Mouse (Mus musculus): Measurements from ENCODE around the gene Ap1s3. TPM values are rescaled to one million over a fixed set of nuclear protein-coding genes. Genes with fewer than 3 reads are reported as not detected.
A peak's percentile ranks its signal among the peaks of the same experiment; 100 is the strongest.

The Ap1s3 gene
- polyA plus RNA-seq, 1 experiment: 26.4 TPM

DNA sequence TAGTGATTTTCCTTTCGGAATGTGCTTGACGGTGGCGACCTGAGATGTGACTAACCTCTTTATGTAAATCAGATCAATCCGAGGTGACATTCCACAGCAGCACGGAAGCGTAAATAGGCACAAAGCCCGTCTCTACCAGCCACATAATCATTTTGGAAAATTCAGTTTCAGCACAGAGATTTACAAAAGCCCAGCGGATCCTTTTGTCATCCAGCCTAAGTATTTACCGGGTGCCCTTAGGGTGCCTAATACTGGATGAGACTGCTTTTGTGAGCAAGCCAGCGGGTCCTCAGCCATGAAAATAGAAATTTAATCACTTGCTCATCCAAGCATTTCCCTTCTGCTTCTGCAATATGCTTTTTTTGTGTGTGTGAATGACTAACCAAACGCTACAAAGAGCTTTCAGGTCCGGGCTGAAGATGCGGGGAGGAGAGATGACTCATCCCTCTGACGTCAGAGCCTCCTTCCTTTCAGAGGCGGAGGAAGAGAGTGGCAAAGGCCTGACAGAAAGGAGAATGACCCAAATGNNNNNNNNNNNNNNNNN, 90.6 kb downstream of the Ap1s3 start:
- peaks cover 5% of the 10 kb centered on the region; the same call in 1 of the 2 replicates for H3K4me1 ChIP-seq (ENCODE audit: control insufficient read depth, insufficient read depth, insufficient read length, low read length)
- 7% methylated on average over 15 of the region's 15 CpGs for whole genome bisulfite sequencing
- no peaks in the 10 kb centered on the region for H3K27me3 ChIP-seq (ENCODE audit: control insufficient read depth, insufficient read depth, low read length)
- H3K36me3 ChIP-seq (ENCODE audit: control insufficient read depth, insufficient read depth, low read length): no peaks in the 10 kb centered on the region
- H3K4me3 ChIP-seq (ENCODE audit: low read depth, low read length): peak overlapping the region; percentile 1; the same call in 1 of the 2 replicates
- no peak overlapping the region for H3K27ac ChIP-seq (ENCODE audit: insufficient read depth, low read depth, low read length)
- TF ChIP-seq CTCF (IDR thresholded peaks at IDR 0.05; ENCODE audit: extremely low read depth, insufficient read length, insufficient replicate concordance, low read depth, low read length): no peak
- TF ChIP-seq POLR2A (IDR thresholded peaks at IDR 0.05; ENCODE audit: low read depth, low read length): no peak

- 81% methylated on average over 3 of the region's 3 CpGs for WGBS
- no peak for TF ChIP-seq CTCF (IDR thresholded peaks at IDR 0.05; ENCODE audit: extremely low read depth, insufficient read length, insufficient replicate concordance, low read depth, low read length)
- TF ChIP-seq POLR2A (IDR thresholded peaks at IDR 0.05; ENCODE audit: low read depth, low read length): no peak
- Histone ChIP-seq H3K27ac (ENCODE audit: insufficient read depth, low read depth, low read length) (no peak overlapping the region), H3K4me1 (ENCODE audit: control insufficient read depth, insufficient read depth, insufficient read length, low read length) (peaks cover 5% of the 10 kb centered on the region; the same call in 1 of the 2 replicates), H3K27me3 (ENCODE audit: control insufficient read depth, insufficient read depth, low read length) (no peaks in the 10 kb centered on the region), H3K4me3 (ENCODE audit: low read depth, low read length) (no peak overlapping the region), H3K36me3 (ENCODE audit: control insufficient read depth, insufficient read depth, low read length) (no peaks in the 10 kb centered on the region)
Measured at GRCm38 (mm10) chr1:79577357-79577756, 94.4 kb downstream of the Ap1s3 start.

- 85% methylated on average over 4 of the region's 4 CpGs for WGBS
- H3K27me3 ChIP-seq (ENCODE audit: control insufficient read depth, insufficient read depth, low read length): no peaks in the 10 kb centered on the region
- H3K36me3 ChIP-seq (ENCODE audit: control insufficient read depth, insufficient read depth, low read length): no peaks in the 10 kb centered on the region
- no peak overlapping the region for H3K27ac ChIP-seq (ENCODE audit: insufficient read depth, low read depth, low read length)
- no peak overlapping the region for H3K4me3 ChIP-seq (ENCODE audit: low read depth, low read length)
- H3K4me1 ChIP-seq (ENCODE audit: control insufficient read depth, insufficient read depth, insufficient read length, low read length): no peaks in the 10 kb centered on the region
- no peak for TF ChIP-seq CTCF (IDR thresholded peaks at IDR 0.05; ENCODE audit: extremely low read depth, insufficient read length, insufficient replicate concordance, low read depth, low read length)
- no peak for TF ChIP-seq POLR2A (IDR thresholded peaks at IDR 0.05; ENCODE audit: low read depth, low read length)
Measured at GRCm38 (mm10) chr1:79571912-79572311, 99.9 kb downstream of the Ap1s3 start.

GRCm38 (mm10) chr1:79571126-79571525, 100.6 kb downstream of the Ap1s3 start:
- Histone ChIP-seq H3K4me1 (ENCODE audit: control insufficient read depth, insufficient read depth, insufficient read length, low read length) (no peaks in the 10 kb centered on the region), H3K27me3 (ENCODE audit: control insufficient read depth, insufficient read depth, low read length) (no peaks in the 10 kb centered on the region), H3K27ac (ENCODE audit: insufficient read depth, low read depth, low read length) (no peak overlapping the region), H3K36me3 (ENCODE audit: control insufficient read depth, insufficient read depth, low read length) (no peaks in the 10 kb centered on the region), H3K4me3 (ENCODE audit: low read depth, low read length) (no peak overlapping the region)
- 89% methylated on average over 6 of the region's 6 CpGs for WGBS
- TF ChIP-seq POLR2A (IDR thresholded peaks at IDR 0.05; ENCODE audit: low read depth, low read length): no peak
- no peak for TF ChIP-seq CTCF (IDR thresholded peaks at IDR 0.05; ENCODE audit: extremely low read depth, insufficient read length, insufficient replicate concordance, low read depth, low read length)

DNA sequence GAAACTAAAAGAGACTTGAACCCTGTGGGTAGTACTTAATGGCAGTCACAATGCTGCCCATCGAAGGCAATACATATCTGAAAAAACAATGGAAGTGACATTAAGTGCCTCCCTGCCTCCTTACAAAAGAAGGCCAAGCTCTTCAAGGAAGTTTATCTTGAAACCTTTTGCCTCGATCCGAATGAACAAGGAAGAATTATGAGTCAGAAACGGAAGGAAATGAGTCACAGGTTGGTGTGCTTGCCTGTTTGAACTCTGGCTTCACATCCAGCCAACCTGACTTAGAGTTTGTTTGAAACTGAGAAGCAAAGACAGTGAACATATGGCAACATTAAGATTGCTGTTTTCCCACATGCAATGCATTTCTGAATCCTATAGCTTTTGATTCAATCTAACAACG, 110.6 kb downstream of the Ap1s3 start:
- TF ChIP-seq POLR2A (IDR thresholded peaks at IDR 0.05; ENCODE audit: low read depth, low read length) (no peak), CTCF (IDR thresholded peaks at IDR 0.05; ENCODE audit: extremely low read depth, insufficient read length, insufficient replicate concordance, low read depth, low read length) (no peak)
- Histone ChIP-seq H3K4me3 (ENCODE audit: low read depth, low read length) (no peak overlapping the region), H3K27ac (ENCODE audit: insufficient read depth, low read depth, low read length) (no peak overlapping the region), H3K36me3 (ENCODE audit: control insufficient read depth, insufficient read depth, low read length) (no peaks in the 10 kb centered on the region), H3K27me3 (ENCODE audit: control insufficient read depth, insufficient read depth, low read length) (no peaks in the 10 kb centered on the region), H3K4me1 (ENCODE audit: control insufficient read depth, insufficient read depth, insufficient read length, low read length) (no peaks in the 10 kb centered on the region)
- 32% methylated on average over 5 of the region's 5 CpGs for WGBS

Other genes starting within 250 kb of the Ap1s3 start
- gene Scg2, start 231.9 kb downstream of the Ap1s3 start, polyA plus RNA-seq (2012; rRNA removed): 0.61 and 1.5 TPM in 2 replicates
- 4.5 and 4.9 TPM in 2 replicates for gene Mrpl44, start 104.0 kb upstream of the Ap1s3 start, polyA plus RNA-seq (2012; rRNA removed)
- 31.5 and 68.7 TPM in 2 replicates for gene Wdfy1, start 104.2 kb upstream of the Ap1s3 start, polyA plus RNA-seq (2012; rRNA removed)
- gene Serpine2, start 189.2 kb upstream of the Ap1s3 start, polyA plus RNA-seq (2012; rRNA removed): 2.2 and 4.4 TPM in 2 replicates